Mouse (Mus musculus): Measurements from ENCODE around the gene Ppp1r3e. TPM values are rescaled to one million over a fixed set of nuclear protein-coding genes. Genes with fewer than 3 reads are reported as not detected.

Gene Ppp1r3e
- polyA plus RNA-seq, 2 experiments from 2014 or later: 1.1 TPM; not detected in 1

GRCm38 (mm10) chr14:54876539-54877047, 757 bp downstream of the Ppp1r3e start:
- ATAC-seq: peak; percentile 77

GRCm38 (mm10) chr14:54875844-54876538, 1.4 kb downstream of the Ppp1r3e start:
- peak; percentile 55 for ATAC-seq

GRCm38 (mm10) chr14:54874165-54874564, 3.2 kb downstream of the Ppp1r3e start:
- ATAC-seq: no peak

GRCm38 (mm10) chr14:54870861-54871260, 6.5 kb downstream of the Ppp1r3e start, which contains the start of gene Homez:
TSS of gene Homez (minus strand) at chr14:54870961.
- no peak for ATAC-seq

GRCm38 (mm10) chr14:54868026-54868425, 9.3 kb downstream of the Ppp1r3e start:
- ATAC-seq: no peak

- no peak for ATAC-seq
Measured at GRCm38 (mm10) chr14:54866936-54867335, 10.4 kb downstream of the Ppp1r3e start.

- no peak for ATAC-seq
Measured at GRCm38 (mm10) chr14:54866268-54866667, 11.1 kb downstream of the Ppp1r3e start.

- ATAC-seq: no peak
Measured at GRCm38 (mm10) chr14:54865626-54866025, 11.7 kb downstream of the Ppp1r3e start.

GRCm38 (mm10) chr14:54864313-54865036, 12.9 kb downstream of the Ppp1r3e start:
- peak; percentile 58 for ATAC-seq

GRCm38 (mm10) chr14:54863501-54864312, 13.6 kb downstream of the Ppp1r3e start:
- ATAC-seq: peak; percentile 90

GRCm38 (mm10) chr14:54860511-54860910, 16.8 kb downstream of the Ppp1r3e start:
- no peak for ATAC-seq

GRCm38 (mm10) chr14:54857891-54858290, 19.5 kb downstream of the Ppp1r3e start:
- ATAC-seq: no peak

GRCm38 (mm10) chr14:54856703-54857102, 20.6 kb downstream of the Ppp1r3e start:
- no peak for ATAC-seq

GRCm38 (mm10) chr14:54855726-54856125, 21.6 kb downstream of the Ppp1r3e start:
- no peak for ATAC-seq

- ATAC-seq: no peak
Measured at GRCm38 (mm10) chr14:54843461-54843860, 33.9 kb downstream of the Ppp1r3e start.

- ATAC-seq: no peak
Measured at GRCm38 (mm10) chr14:54823716-54824115, 53.6 kb downstream of the Ppp1r3e start.

Other genes starting within 250 kb of the Ppp1r3e start
- gene Gm17606, start 236.6 kb downstream of the Ppp1r3e start, polyA plus RNA-seq (2017; shearing (Covaris generic)): not detected
- gene Cdh24, start 236.2 kb downstream of the Ppp1r3e start, polyA plus RNA-seq (2017; shearing (Covaris generic)): under 1 TPM; 0.15 to 0.16 TPM
- gene 1700123O20Rik, start 191.3 kb downstream of the Ppp1r3e start, polyA plus RNA-seq (2017; shearing (Covaris generic)): 100 to 1,000 TPM in 1 of 2 experiments, 10 to 100 TPM in 1; 98.9 to 105 TPM
- gene Acin1, start 190.6 kb downstream of the Ppp1r3e start, polyA plus RNA-seq (2017; shearing (Covaris generic)): 100 to 1,000 TPM; 151 to 179 TPM
- not detected for gene Gm29776, start 178.7 kb downstream of the Ppp1r3e start, polyA plus RNA-seq (2017; shearing (Covaris generic))
- gene Cebpe, start 165.4 kb downstream of the Ppp1r3e start, polyA plus RNA-seq (2017; shearing (Covaris generic)): not detected
- gene Slc7a8, start 95.6 kb downstream of the Ppp1r3e start, polyA plus RNA-seq (2017; shearing (Covaris generic)): under 1 TPM in 1 of 2 experiments, not detected in 1; 0.14 TPM
- gene Rnf212b, start 63.4 kb downstream of the Ppp1r3e start, polyA plus RNA-seq (2017; shearing (Covaris generic)): not detected
- gene Homez, start 6.6 kb downstream of the Ppp1r3e start, polyA plus RNA-seq (2017; shearing (Covaris generic)): 1 to 10 TPM; 3.4 to 7.6 TPM
- gene Bcl2l2, start 5.8 kb upstream of the Ppp1r3e start, polyA plus RNA-seq (2017; shearing (Covaris generic)): 1 to 10 TPM; 1.3 to 2.7 TPM
- gene Gm20521, start 5.9 kb upstream of the Ppp1r3e start, polyA plus RNA-seq (2017; shearing (Covaris generic)): not detected
- gene Pabpn1, start 14.9 kb upstream of the Ppp1r3e start, polyA plus RNA-seq (2017; shearing (Covaris generic)): 10 to 100 TPM; 19.6 to 33.9 TPM
- gene Slc22a17, start 35.6 kb upstream of the Ppp1r3e start, polyA plus RNA-seq (2017; shearing (Covaris generic)): 1 to 10 TPM in 1 of 2 experiments, under 1 TPM in 1; 0.71 to 1.1 TPM
- gene Efs, start 48.6 kb upstream of the Ppp1r3e start, polyA plus RNA-seq (2017; shearing (Covaris generic)): not detected
- gene Il25, start 55.1 kb upstream of the Ppp1r3e start, polyA plus RNA-seq (2017; shearing (Covaris generic)): not detected
- gene Cmtm5, start 58.7 kb upstream of the Ppp1r3e start, polyA plus RNA-seq (2017; shearing (Covaris generic)): not detected
- gene Myh6, start 89.4 kb upstream of the Ppp1r3e start, polyA plus RNA-seq (2017; shearing (Covaris generic)): not detected
- gene Gm17428, start 99.4 kb upstream of the Ppp1r3e start, polyA plus RNA-seq (2017; shearing (Covaris generic)): not detected
- not detected for gene Myh7, start 117.1 kb upstream of the Ppp1r3e start, polyA plus RNA-seq (2017; shearing (Covaris generic))
- gene Ngdn, start 137.9 kb upstream of the Ppp1r3e start, polyA plus RNA-seq (2017; shearing (Covaris generic)): 100 to 1,000 TPM; 181 to 192 TPM
- gene Zfhx2, start 214.8 kb upstream of the Ppp1r3e start, polyA plus RNA-seq (2017; shearing (Covaris generic)): 1 to 10 TPM; 4.2 to 4.6 TPM
- 10 to 100 TPM; 11.6 to 17.9 TPM for gene Thtpa, start 217.2 kb upstream of the Ppp1r3e start, polyA plus RNA-seq (2017; shearing (Covaris generic))
- gene Ap1g2, start 229.0 kb upstream of the Ppp1r3e start, polyA plus RNA-seq (2017; shearing (Covaris generic)): 100 to 1,000 TPM; 110 to 194 TPM
- not detected for gene Jph4, start 239.4 kb upstream of the Ppp1r3e start, polyA plus RNA-seq (2017; shearing (Covaris generic))